Mouse (Mus musculus): ENCODE results near the gene Edem2. TPM values are rescaled to one million over a fixed set of nuclear protein-coding genes. Genes with fewer than 3 reads are reported as not detected.
A peak's percentile ranks its signal among the peaks of the same experiment; 100 is the strongest.

The Edem2 gene
- polyA plus RNA-seq, 1 experiment from 2014 or later: 35.6 TPM

GRCm38 (mm10) chr2:155689211-155689610 is 40.1 kb downstream of the Edem2 start:
- no peaks in the 10 kb centered on the region for H3K27me3 ChIP-seq (ENCODE audit: insufficient read depth, low read length)
- H3K27ac ChIP-seq (ENCODE audit: low read depth): no peak overlapping the region
- TF ChIP-seq CTCF (IDR thresholded peaks at IDR 0.05; ENCODE audit: low read depth): no peak
- WGBS: 81% methylated on average over 4 of the region's 4 CpGs
- no peak overlapping the region for H3K4me2 ChIP-seq
- H3K9me3 ChIP-seq (ENCODE audit: low read depth, low read length): no peaks in the 10 kb centered on the region
- peaks cover 8% of the 10 kb centered on the region; the same call in 1 of the 2 replicates for H3K36me3 ChIP-seq (ENCODE audit: insufficient read depth)
- H3K9ac ChIP-seq: no peak overlapping the region
- peaks cover 6% of the 10 kb centered on the region; the same call in 1 of the 2 replicates for H3K4me1 ChIP-seq (ENCODE audit: insufficient read depth)
- DNase-seq: no peak
- H3K4me3 ChIP-seq (ENCODE audit: low read depth, low read length): no peak overlapping the region
- ATAC-seq (ENCODE audit: insufficient read depth): no peak

- Histone ChIP-seq H3K4me3 (ENCODE audit: low read depth, low read length) (no peak overlapping the region), H3K36me3 (ENCODE audit: insufficient read depth) (peaks cover 8% of the 10 kb centered on the region; the same call in 1 of the 2 replicates), H3K9me3 (ENCODE audit: low read depth, low read length) (no peaks in the 10 kb centered on the region), H3K27ac (ENCODE audit: low read depth) (no peak overlapping the region), H3K4me1 (ENCODE audit: insufficient read depth) (peaks cover 6% of the 10 kb centered on the region; the same call in 1 of the 2 replicates), H3K27me3 (ENCODE audit: insufficient read depth, low read length) (no peaks in the 10 kb centered on the region), H3K4me2 (no peak overlapping the region), H3K9ac (no peak overlapping the region)
- WGBS: 92% methylated on average over 11 of the region's 11 CpGs
- ATAC-seq (ENCODE audit: insufficient read depth) (no peak), DNase-seq (no peak)
- no peak for TF ChIP-seq CTCF (IDR thresholded peaks at IDR 0.05; ENCODE audit: low read depth)
Observed at GRCm38 (mm10) chr2:155687746-155688145, 41.5 kb downstream of the Edem2 start.

- no peaks in the 10 kb centered on the region for H3K27me3 ChIP-seq (ENCODE audit: insufficient read depth, low read length)
- no peak overlapping the region for H3K9ac ChIP-seq
- H3K4me3 ChIP-seq (ENCODE audit: low read depth, low read length): no peak overlapping the region
- peaks cover 8% of the 10 kb centered on the region; the same call in 1 of the 2 replicates for H3K36me3 ChIP-seq (ENCODE audit: insufficient read depth)
- H3K27ac ChIP-seq (ENCODE audit: low read depth): no peak overlapping the region
- TF ChIP-seq CTCF (IDR thresholded peaks at IDR 0.05; ENCODE audit: low read depth): no peak
- H3K4me1 ChIP-seq (ENCODE audit: insufficient read depth): peaks cover 6% of the 10 kb centered on the region; the same call in 1 of the 2 replicates
- DNase-seq (no peak), ATAC-seq (ENCODE audit: insufficient read depth) (no peak)
- 88% methylated on average over 5 of the region's 5 CpGs for WGBS
- H3K9me3 ChIP-seq (ENCODE audit: low read depth, low read length): no peaks in the 10 kb centered on the region
- H3K4me2 ChIP-seq: no peak overlapping the region
Observed at GRCm38 (mm10) chr2:155686572-155686971, 42.7 kb downstream of the Edem2 start.

GRCm38 (mm10) chr2:155683821-155684220 is 45.5 kb downstream of the Edem2 start:
- no peaks in the 10 kb centered on the region for H3K4me1 ChIP-seq (ENCODE audit: insufficient read depth)
- ATAC-seq (ENCODE audit: insufficient read depth) (no peak), DNase-seq (no peak)
- no peak for TF ChIP-seq CTCF (IDR thresholded peaks at IDR 0.05; ENCODE audit: low read depth)
- H3K27me3 ChIP-seq (ENCODE audit: insufficient read depth, low read length): no peaks in the 10 kb centered on the region
- H3K9ac ChIP-seq: no peak overlapping the region
- H3K4me3 ChIP-seq (ENCODE audit: low read depth, low read length): no peak overlapping the region
- 87% methylated on average over 5 of the region's 5 CpGs for WGBS
- H3K27ac ChIP-seq (ENCODE audit: low read depth): no peak overlapping the region
- H3K9me3 ChIP-seq (ENCODE audit: low read depth, low read length): no peaks in the 10 kb centered on the region
- H3K36me3 ChIP-seq (ENCODE audit: insufficient read depth): peaks cover 10% of the 10 kb centered on the region
- no peak overlapping the region for H3K4me2 ChIP-seq

GRCm38 (mm10) chr2:155683137-155683536 is 46.1 kb downstream of the Edem2 start:
- WGBS: 62% methylated on average over 3 of the region's 3 CpGs
- H3K4me3 ChIP-seq (ENCODE audit: low read depth, low read length): no peak overlapping the region
- peaks cover 10% of the 10 kb centered on the region for H3K36me3 ChIP-seq (ENCODE audit: insufficient read depth)
- no peak overlapping the region for H3K4me2 ChIP-seq
- H3K4me1 ChIP-seq (ENCODE audit: insufficient read depth): no peaks in the 10 kb centered on the region
- ATAC-seq (ENCODE audit: insufficient read depth) (no peak), DNase-seq (no peak)
- H3K9ac ChIP-seq: no peak overlapping the region
- H3K27me3 ChIP-seq (ENCODE audit: insufficient read depth, low read length): no peaks in the 10 kb centered on the region
- no peaks in the 10 kb centered on the region for H3K9me3 ChIP-seq (ENCODE audit: low read depth, low read length)
- TF ChIP-seq CTCF (IDR thresholded peaks at IDR 0.05; ENCODE audit: low read depth): no peak
- H3K27ac ChIP-seq (ENCODE audit: low read depth): no peak overlapping the region

- H3K4me3 ChIP-seq (ENCODE audit: low read depth, low read length): no peak overlapping the region
- ATAC-seq (ENCODE audit: insufficient read depth): no peak
- H3K27me3 ChIP-seq (ENCODE audit: insufficient read depth, low read length): no peaks in the 10 kb centered on the region
- no peak overlapping the region for H3K27ac ChIP-seq (ENCODE audit: low read depth)
- TF ChIP-seq CTCF (IDR thresholded peaks at IDR 0.05; ENCODE audit: low read depth): no peak
- no peak overlapping the region for H3K9ac ChIP-seq
- no peak overlapping the region for H3K4me2 ChIP-seq
- no peaks in the 10 kb centered on the region for H3K4me1 ChIP-seq (ENCODE audit: insufficient read depth)
- no peak for DNase-seq
- H3K9me3 ChIP-seq (ENCODE audit: low read depth, low read length): no peaks in the 10 kb centered on the region
- peaks cover 2% of the 10 kb centered on the region; the same call in 1 of the 2 replicates for H3K36me3 ChIP-seq (ENCODE audit: insufficient read depth)
- WGBS: 85% methylated on average over 2 of the region's 2 CpGs
Observed at GRCm38 (mm10) chr2:155681874-155682273, 47.4 kb downstream of the Edem2 start.

- H3K4me1 ChIP-seq (ENCODE audit: insufficient read depth): no peaks in the 10 kb centered on the region
- DNase-seq (peak; percentile 28), ATAC-seq (ENCODE audit: insufficient read depth) (no peak)
- H3K4me2 ChIP-seq: no peak overlapping the region
- TF ChIP-seq CTCF (IDR thresholded peaks at IDR 0.05; ENCODE audit: low read depth): no peak
- H3K9me3 ChIP-seq (ENCODE audit: low read depth, low read length): no peaks in the 10 kb centered on the region
- no peak overlapping the region for H3K9ac ChIP-seq
- H3K27me3 ChIP-seq (ENCODE audit: insufficient read depth, low read length): no peaks in the 10 kb centered on the region
- H3K4me3 ChIP-seq (ENCODE audit: low read depth, low read length): no peak overlapping the region
- H3K27ac ChIP-seq (ENCODE audit: low read depth): no peak overlapping the region
- peaks cover 2% of the 10 kb centered on the region; the same call in 1 of the 2 replicates for H3K36me3 ChIP-seq (ENCODE audit: insufficient read depth)
- 71% methylated on average over 8 of the region's 8 CpGs for WGBS
Observed at GRCm38 (mm10) chr2:155681194-155681593, 48.1 kb downstream of the Edem2 start.

Measured in lung, embryonic 14.5 days (tissue).